Mouse (Mus musculus) spleen, adult 2 months (tissue): ENCODE measurements at regions not wholly inside any gene's neighbourhood (a gene's known extent, or its start where the extent isn't known, plus 50 kb on each side); places are given as distances from the start of the nearest gene placed in this dataset.

ENCODE experiments used
- DNase-seq, 2 experiments: peaks; one replicate each; pipeline versions ENCODE4 v3.0.0 to v3.0.0-alpha.2; 2012 to 2021; ENCODE audit warnings: low spot score in 2 of 2, low read depth in 1 of 2
- H3K27ac ChIP-seq: fragments of 200-500 bp; 2 replicates; pipeline ENCODE4 v1.5.1; 2012; ENCODE audit warnings: low read length, inconsistent platforms; ENCODE audit not compliant: insufficient read depth
- H3K27me3 ChIP-seq: fragments of 200-500 bp; 2 replicates; pipeline ENCODE4 v1.6.1; 2012; ENCODE audit warnings: mild to moderate bottlenecking, moderate library complexity, low read length, inconsistent platforms; ENCODE audit not compliant: control insufficient read depth, insufficient read depth
- H3K36me3 ChIP-seq: fragments of 200-500 bp; 2 replicates; pipeline ENCODE4 v1.6.1; 2012; ENCODE audit warnings: mild to moderate bottlenecking, low read length, inconsistent platforms; ENCODE audit not compliant: control insufficient read depth, insufficient read depth
- H3K4me1 ChIP-seq: fragments of 200-500 bp; 2 replicates; pipeline ENCODE4 v1.6.1; 2011; ENCODE audit warnings: inconsistent platforms; ENCODE audit not compliant: control insufficient read depth, insufficient read depth, insufficient read length
- H3K4me3 ChIP-seq: fragments of 200-500 bp; 2 replicates; pipeline ENCODE4 v1.5.1; 2011; ENCODE audit warnings: mild to moderate bottlenecking, inconsistent platforms; ENCODE audit not compliant: insufficient read depth, insufficient read length; ENCODE audit errors: extremely low read depth
- CTCF ChIP-seq: fragments of 200-500 bp; IDR thresholded peaks from 2 replicates; pipeline ENCODE4 v1.5.1; 2011; ENCODE audit warnings: mild to moderate bottlenecking, inconsistent platforms; ENCODE audit not compliant: insufficient read depth, insufficient read length, insufficient replicate concordance; ENCODE audit errors: extremely low read depth
- POLR2A ChIP-seq: fragments of 200-500 bp; IDR thresholded peaks from 2 replicates; pipeline ENCODE4 v1.6.1; 2011; ENCODE audit warnings: low read depth, low read length, inconsistent platforms
- WGBS: fragments of 180-500 bp; shearing (Covaris S2); methylation state at CpG from one replicate; pipeline ENCODE4 v1.1.7; 2018; 5-methylcytosine and 5-hydroxymethylcytosine counted together

GRCm38 (mm10) chr2:173857006-173857405 lies 119.7 kb downstream of the Vapb start:
- Histone ChIP-seq H3K27me3 (no peaks in the 10 kb centered on the region), H3K27ac (no peak overlapping the region), H3K4me3 (no peak overlapping the region), H3K36me3 (no peaks in the 10 kb centered on the region), H3K4me1 (no peaks in the 10 kb centered on the region)
- no peak for DNase-seq
- 89% methylated on average over 6 of the region's 6 CpGs for WGBS
- TF ChIP-seq CTCF (no peak), POLR2A (no peak)

DNA sequence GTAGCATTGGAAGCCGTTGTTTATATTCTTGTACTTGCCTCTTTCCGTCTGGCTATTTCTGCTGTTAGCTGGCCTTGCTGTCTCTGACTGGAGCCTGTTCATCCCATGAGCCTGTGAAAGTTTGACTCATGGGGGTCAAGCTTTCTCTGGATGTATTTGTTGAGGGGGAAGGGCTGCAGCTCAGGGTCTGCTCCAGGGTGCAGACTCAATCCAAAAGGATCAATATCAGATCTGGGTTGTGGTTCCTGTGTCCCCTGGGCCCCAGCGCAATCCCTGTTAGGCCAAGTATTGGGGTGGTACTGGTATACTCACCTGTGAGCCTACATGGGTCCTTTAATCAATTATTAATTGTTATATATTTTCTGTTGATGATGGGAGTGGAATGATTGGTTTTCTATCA lies 135.7 kb downstream of the Vapb start:
- Histone ChIP-seq H3K27me3 (no peaks in the 10 kb centered on the region), H3K36me3 (no peaks in the 10 kb centered on the region), H3K4me3 (no peak overlapping the region), H3K4me1 (no peaks in the 10 kb centered on the region), H3K27ac (no peak overlapping the region)
- 86% methylated on average over 3 of the region's 3 CpGs for WGBS
- no peak for TF ChIP-seq POLR2A
- no peak for TF ChIP-seq CTCF
- no peak for DNase-seq
